Mouse (Mus musculus) adrenal gland, adult 8-10 months (tissue): ENCODE results near the gene Gucd1. TPM values are rescaled to one million over a fixed set of nuclear protein-coding genes. Genes with fewer than 3 reads are reported as not detected.
"Not testable (repeated sequence)": the region's sequence is repeated elsewhere in the genome, so short reads cannot be mapped to it uniquely, and the experiment has no call there.

ENCODE experiments used
- DNase-seq: peaks from one replicate; pipeline ENCODE4 v3.0.0; 2022
- total RNA-seq, 4 experiments: library from RNA; stranded (reverse); gene quantifications; 2 replicates each; pipeline ENCODE4 v1.2.4; 2022

The Gucd1 gene
- total RNA-seq, 4 experiments from 2014 or later, result 20.3 to 23.9 (median 23.2) TPM

DNA sequence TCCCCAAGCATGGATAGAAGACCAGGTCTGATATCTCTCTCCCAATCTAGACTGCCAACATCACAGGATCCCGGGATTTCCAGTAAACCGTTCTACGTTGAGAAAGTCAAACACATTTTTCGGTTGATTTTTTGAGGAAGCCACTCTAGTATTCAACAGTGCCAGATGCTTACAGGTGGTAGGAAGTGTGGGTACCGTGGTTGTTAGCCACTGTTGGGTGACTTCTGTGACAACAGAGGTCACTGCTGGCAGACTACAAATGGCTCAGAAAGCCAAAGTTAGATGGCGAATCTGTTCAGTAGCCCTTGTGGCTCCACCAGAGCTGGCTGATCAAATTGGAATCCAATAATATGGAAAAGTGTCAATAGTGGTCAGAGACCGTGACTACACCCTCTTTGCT lies 14.1 kb downstream of the Gucd1 start:
- DNase-seq, result no peak

DNA sequence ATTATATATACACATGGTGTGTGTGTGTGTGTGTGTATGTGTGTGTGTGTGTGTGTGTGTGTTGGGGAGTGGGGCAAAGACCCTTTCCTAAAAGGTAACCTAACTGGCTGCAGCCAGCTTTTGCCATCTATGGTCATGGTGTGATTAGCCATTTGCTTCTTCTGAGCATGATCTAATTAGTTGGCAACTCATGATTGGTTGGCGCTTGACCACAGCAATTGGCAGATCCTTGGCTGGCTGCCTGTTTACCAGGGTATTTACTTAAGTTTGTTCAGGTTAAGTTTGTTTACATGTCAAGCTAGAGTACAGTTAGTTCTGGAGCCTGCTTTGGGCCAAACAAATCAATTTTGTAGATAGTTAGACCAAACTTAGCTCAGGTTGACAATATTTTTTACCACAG lies 16.1 kb downstream of the Gucd1 start:
- no peak for DNase-seq

DNA sequence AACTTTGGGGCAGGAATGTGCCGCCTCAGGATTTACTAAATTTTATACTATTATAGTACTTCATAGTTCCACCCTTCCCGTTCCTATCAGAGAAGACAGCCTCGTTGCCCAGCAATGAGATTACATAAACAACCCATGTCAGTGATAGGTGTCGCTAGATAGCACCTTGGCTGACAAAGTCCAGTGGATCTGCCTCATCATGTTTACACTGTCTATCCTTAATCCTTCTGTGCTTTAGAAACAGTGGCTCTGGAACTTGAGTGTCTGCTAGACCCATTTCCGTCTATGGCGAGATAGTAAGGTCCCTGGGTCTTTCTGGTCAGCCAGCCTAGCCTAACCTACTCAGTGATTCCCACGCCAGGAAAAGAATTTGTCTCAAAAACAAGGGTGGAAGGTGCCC lies 17.4 kb downstream of the Gucd1 start:
- no peak for DNase-seq

DNA sequence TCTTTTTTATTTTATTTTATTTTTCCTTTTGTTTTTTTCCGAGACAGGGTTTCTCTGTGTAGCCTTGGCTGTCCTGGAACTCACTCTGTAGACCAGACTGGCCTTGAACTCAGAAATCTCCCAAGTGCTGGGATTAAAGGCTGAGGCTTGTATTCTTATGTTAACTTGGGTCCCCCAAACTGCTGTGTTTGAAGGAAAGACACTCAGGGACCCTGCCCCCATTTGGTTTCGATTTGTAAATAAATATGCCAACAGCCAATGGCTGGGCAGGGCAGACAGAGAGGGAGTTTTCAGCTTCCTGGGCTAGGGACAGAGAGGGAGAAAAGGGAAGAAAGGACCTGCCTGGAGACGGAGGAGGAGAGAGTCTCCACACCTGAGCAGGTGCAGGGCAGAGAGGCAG lies 18.0 kb downstream of the Gucd1 start:
- DNase-seq, result no peak

DNA sequence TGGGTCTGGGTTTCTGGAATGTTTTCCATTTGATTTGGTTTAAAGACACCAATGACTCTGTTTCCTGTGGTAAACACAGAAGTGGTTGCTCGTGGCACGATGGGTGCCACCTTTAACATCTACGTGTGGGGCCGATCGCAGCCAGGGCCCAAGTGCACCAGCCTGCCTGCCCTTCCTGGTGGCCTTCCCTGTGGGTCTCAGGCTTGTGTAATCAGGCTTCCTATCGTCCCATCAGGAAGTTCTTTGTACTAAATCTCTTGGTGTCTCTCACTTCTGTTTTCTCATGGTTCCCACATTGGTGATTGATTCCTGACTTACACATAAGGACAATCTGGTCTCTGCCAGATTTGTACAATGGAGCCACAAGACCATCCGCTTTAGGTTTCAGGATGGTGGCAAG lies 18.6 kb downstream of the Gucd1 start:
- DNase-seq, result not testable (repeated sequence)

DNA sequence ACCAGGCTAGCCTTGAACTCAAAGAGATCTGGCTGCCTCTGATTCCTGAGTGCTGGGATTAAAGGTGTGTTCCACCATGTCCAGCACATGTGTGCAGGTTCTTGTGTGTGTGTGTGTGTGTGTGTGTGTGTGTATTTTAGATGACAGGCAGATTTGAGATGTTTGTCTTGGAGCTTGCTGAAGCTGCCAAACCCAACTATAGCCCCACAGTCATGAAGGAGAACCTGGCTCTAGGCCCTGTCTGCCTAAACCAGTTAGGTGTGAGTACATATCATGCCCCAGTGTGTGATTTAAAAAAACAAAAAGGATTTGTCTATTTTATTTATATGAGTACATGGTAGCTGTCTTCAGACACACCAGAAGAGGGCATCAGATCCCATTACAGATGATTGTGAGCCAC lies 21.9 kb downstream of the Gucd1 start:
- no peak for DNase-seq

DNA sequence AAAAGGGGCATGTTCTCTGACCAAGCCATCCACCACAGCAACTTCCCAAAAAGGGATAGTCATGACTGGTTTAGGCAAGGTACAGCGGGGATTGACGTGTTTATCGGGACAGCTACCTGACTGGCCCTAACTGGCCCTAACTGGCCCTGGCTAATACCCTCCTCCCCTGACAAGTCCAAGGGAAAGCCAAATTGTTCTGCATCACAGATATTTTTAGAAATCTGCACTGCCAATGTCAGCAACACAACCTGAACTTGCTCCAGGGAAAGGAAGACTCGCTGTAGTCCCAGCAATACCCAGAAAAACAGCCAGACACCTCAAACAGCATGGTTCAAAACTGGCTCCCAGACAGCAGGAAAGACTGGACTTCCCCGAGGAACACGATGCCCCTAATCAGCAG lies 22.5 kb downstream of the Gucd1 start:
- DNase-seq, result no peak

DNA sequence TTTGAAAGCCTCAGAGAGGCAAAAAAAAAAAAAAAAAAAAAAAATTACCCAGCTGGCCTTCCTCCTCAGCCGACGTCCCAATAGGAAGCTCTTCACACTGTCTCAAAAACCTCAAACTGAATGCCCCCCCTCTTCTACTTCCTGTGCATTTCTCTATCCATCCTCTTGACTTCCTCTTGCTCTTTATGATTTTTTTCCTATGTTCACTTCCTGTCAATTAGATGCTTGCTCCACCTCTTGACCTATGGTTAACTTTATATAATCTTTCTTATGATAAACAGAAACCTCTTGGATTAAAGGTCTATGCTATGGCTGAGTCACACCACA lies 25.9 kb downstream of the Gucd1 start:
- DNase-seq, result no peak

DNA sequence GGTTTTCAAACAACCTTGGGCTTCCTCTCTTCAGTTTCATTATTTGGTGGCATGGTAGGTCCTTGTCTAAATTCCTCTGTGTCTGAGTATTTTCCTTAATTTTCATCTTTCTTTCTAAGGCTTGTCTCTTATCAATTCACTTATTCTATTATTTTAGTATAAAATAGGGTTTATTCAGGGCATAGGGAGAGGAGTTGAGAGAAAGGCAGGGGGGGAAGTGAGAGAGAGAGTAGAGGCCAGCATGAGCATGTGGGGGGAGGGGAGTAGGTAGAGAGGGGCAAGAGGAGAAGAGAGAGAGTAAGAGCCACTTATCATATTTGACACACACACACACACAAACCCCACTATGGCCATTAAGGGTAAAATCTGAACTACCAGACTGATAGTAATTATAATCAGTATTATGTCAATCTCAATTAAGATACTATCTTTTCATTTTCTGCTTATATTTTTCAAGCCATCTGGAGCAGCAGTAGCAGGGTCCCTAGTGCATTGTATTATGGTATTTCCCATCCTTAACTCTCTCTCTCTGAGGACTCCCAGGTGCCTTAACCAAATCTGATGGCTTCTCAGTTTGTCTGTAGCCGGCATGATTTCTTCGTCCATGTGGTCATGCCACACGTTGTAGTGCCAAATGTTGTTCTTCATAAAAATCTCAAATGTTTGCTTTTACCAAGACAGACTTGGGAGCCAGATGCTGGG lies 26.4 kb downstream of the Gucd1 start:
- no peak for DNase-seq

DNA sequence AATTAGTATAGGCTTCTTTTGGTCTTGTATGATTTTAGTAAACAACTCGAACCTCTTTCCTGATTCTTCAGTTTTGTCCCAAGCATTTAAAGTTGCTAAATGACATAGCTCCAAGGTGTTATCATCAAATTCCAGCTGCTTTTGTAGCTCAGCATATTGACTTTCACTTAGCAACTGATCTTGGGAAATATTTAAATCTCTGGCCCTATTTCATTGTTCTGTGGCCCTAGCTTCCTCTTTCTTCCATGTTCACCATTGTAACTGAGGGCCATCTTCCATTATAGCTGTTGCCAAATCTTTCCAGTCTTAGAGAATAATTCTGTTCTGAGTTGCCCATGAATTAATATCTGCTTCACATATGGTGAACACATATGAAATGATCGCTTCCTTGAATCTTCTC lies 27.0 kb downstream of the Gucd1 start:
- DNase-seq, result no peak

DNA sequence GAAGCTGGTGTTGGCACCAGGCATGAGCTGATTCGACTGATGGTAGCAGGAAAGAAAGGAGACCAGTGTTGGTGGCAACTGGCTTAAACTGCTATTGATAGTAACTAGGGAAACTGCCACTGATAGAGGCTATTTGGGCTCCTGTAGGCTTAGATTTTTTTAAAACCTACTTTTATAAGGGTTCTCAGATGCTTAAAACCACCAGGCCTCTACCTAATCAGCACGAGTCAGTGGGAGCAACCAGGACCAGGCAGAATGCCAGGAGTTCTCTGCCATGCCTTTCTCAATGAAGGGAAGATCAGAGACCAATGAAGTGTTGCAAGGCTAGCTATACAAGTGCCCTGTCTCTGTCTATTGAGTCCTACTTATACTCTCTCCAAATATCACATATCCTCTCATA lies 28.2 kb downstream of the Gucd1 start:
- DNase-seq, result no peak

DNA sequence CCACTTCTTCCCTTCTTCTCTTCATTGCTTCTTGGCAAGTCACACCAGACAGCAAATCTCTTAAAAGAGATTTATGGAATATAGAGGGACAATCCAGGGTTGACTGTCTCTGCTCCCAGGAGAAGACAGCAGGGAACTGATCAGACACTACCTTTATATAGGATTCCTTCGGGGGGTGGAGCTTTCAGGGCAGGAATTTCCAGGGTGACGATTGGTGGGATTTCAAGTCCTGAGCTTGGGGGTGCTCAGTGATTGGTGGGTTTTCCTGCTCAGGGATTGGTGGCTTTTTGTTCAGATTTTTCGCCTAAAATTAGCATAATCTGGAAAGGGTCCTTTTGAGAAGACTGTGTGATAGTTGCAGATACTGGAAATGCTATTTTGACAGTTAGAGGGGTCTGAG lies 30.6 kb downstream of the Gucd1 start:
- no peak for DNase-seq

DNA sequence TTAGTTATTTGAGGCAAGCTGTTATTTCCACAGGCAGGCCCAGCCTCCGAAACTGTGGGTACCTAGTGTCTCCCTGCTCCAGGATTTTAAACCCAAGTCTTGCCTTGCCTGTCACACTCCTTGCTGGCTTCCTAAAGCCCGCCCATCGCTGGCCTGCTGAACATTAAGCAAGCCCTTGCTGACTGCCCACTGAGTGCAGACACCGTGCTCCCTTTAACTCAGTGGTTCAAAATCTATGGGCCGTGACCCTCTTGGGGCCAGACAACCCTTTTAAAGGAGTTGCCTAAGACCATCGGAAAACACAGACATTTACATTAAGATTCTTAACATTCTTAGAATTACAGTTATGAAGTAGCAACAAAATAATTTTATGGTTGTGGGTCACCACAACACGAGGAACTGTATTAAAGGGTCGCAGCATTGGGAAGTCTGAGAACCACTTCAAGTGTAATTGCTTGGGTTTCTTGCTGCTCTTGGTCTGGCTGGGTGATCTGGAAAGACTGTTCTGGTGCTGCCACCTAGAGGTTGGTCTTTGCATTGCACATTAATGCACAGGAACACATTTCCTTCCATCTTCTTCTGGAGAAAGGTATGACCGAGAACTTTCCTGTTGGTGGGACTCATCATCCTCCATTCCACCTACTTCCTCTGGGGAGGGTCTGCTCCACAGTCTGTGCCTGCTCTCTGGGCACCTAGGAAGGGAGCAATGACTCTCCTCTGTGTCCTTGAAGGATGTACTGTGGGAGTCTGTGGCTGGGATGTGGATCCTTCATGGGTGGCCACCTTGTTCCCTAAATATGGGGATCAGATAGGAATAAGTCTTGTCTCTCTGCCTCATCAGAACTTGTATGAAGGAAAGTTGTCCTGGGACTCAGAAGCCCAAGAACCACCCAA lies 31.4 kb downstream of the Gucd1 start:
- DNase-seq, result peak; percentile 38

DNA sequence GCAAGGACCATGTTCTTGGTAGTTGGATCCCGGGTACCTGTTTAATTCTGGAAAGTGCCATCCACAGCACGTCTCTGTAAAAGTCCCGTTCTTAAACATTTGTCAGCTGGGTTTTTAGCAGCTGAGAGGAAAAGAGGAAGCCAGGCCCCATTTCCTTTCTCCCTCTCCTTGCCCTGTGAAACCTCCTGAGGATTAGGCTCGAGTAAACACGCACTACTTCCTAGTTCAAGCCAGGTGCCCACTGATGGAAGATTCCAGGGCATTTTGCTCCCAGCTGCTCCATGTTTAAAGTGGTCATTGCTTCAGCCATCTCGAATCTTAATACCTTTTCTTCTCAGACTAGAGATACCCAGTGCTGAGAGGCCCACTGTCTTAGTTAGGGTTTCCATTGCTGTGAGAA lies 33.0 kb downstream of the Gucd1 start:
- no peak for DNase-seq

DNA sequence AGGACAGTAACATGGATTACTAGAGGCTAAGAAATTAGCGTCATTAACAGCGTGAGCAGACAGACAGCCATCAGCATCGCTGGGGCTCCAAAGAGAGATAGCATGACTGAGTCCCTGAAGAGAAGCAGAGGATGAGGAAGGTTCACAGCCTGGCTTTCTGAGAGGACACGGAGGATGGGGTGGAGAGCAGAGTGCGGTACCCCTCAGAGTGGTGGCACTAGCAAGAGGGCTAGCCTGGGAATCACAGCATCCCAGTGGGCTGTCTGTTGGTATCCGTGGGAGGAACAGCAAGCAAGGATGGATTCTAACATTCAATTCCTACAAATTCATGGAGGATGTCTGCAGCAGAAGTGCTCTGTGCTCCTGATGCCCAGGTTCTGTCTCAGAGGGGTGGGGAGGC lies 33.7 kb downstream of the Gucd1 start:
- no peak for DNase-seq

DNA sequence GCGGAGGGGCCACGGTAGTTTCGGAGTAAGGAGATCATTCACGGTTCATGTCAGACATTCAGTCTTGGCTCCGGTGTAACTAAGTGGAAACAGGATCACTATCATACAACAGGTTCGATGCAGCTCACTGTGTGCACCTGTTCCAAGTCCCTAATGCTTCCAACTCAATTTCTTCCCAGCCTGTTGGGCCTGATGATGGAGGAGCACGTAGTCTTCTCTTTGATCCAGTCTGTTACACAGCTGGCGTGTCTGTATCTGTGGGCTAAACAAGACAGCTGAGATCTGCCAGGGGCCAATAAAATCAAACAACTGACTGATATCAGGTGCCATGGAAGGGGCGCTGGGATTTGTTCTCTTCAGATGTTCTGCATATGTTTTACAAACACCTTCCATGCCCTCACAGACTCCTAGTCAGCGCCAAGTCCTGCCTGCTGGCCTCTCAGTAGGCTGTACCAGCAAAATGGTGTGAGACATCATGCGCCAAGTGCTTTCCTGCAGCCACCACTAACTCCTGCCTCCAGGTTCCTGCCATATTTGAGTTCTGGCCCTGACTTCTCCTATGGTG lies 34.8 kb downstream of the Gucd1 start:
- DNase-seq, result no peak

DNA sequence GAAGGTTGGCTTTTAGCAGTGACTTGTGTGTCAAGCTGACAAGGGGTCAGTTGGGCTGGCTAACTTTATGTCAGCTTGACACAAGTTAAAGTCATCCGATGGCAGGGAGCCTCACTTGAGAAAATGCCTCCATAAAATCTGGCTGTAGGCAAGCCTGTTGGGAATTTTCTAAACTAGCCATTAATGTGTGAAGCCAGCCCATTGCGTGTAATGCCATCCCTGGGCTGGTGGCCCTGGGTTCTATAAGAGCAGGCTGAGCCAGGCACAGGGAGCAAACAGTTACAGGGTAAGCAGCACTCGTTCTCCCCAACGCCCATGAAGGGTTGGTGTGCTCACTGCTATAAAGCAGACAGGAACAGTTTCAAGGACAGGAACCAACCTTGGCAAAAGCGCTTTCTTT lies 35.5 kb downstream of the Gucd1 start:
- no peak for DNase-seq

DNA sequence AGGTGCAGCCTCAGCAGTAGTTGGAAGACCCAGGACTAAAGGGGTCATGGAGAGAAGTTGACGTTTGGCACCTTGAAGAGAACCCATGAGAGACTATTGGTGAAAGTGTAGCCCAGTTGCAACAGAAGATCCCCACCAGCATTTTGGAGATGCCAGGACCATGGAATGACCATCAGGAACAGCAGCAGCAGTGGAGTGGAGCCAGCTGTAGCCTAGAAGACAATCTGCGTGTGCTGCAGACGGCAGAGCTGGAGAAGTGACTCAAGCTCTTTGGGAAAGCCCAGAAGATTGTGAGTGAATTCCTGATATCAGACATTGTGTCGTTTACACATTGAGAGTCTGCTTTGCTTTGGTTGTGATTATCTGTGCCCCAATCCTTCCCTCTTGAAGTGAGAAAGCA lies 36.1 kb downstream of the Gucd1 start:
- no peak for DNase-seq

DNA sequence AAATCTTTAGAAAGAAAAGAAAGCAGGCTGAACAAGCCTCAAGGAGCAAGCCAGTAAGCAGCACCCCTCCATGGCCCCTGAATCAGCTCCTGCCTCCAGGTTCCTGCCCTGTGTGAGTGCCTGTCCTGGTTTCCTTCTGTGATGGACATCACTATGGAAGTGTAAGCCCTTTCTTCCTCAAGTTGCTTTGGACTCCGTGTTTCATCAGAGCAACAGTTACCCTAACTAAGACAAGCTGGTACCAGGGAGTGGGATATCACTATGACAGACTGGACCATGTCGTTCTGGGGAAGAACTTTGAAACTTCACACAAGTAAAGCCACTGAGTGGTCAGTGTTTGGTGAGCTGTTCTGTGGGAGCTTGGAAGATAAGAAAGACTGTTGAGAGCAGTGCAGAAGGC lies 37.8 kb downstream of the Gucd1 start:
- DNase-seq, result no peak

DNA sequence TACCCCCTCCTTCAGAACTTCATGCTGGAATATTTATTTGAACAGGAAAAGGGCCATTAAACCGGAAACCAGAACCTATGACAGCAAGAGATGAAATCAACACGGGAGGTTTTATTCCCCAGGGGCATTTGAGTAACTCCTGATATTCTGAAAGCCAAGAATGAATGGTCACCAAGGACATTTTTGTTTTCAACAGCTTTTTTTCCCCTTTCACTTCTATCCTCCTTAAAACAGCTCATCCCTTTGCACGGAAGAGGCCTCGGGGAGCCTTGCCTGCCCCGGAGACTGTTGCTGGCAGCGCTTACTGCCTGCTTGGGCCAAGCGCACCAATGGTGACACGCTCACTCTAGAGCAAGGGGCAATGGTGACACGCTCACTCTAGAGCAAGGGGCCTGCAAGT lies 40.7 kb downstream of the Gucd1 start:
- peak; percentile 20 for DNase-seq

DNA sequence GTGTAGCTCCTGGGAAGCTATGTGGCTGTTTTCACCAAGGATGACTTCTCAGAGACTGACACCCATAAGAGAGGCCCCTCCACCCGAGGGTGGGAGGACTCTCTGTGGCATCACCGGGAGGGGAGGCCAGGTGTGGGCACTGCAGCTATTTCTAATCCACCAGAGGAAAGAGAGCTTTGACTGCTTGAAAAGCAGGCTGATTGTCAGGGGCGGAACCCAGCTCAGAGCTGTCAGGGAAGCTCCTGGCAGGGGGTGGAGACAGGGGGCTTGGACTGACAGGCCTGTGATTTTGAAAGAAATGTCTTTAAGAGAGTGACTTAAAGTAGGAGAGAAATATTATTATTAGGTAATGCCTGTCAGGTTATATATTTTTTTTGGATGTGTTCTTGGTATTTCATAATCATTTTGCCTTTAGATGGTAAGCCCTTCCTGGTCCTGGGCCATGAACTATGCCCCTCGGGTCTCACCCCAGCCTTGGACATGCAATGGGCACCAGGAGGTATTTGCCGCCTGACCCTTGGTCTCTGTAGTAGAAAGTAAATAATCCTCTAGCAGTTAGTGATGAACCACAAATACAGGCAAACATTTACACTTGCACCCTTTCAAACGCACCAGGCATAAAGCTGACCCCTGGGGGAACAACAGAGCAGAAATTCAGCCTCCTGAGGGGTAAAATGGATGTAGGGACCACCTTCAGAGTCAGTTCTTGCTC lies 42.5 kb downstream of the Gucd1 start:
- DNase-seq, result not testable (repeated sequence)

DNA sequence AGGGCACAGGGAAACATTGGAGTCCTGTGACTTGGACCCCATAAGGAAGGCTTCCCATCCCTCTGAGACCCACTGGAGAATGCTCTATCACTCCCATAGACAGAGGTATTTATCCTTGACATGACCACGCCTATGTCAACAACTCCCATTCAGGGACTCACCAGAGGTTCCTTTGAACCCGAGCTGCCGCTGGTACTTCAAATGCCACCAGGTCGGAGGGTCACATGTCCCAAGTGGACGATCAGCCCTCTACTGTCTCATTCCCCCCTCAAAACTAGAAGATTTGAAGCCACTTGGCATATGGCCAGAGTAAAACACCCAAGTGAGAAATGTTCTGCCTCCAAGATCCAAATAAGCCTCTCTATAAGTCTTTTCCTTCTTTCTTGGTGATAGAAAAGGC lies 43.2 kb downstream of the Gucd1 start:
- DNase-seq, result no peak

DNA sequence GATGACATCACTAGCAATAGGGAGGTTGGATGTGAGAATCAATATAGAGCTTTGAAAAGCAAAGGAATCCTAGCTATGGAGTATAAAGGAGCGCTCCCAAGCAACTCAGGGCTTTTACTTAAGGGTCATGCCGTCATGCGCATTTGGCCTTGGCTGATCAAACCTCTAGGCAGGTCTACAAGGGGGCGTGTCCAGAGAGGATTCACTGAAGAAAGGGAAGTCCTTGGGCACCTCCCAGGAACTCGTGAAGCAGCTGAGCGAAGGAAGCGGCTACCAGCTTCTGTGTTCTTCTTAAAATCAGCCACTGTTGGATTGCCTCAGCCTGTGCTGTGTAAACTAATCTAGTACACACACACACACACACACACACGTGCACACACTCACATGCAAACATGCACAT lies 44.4 kb downstream of the Gucd1 start:
- no peak for DNase-seq
